Mouse (Mus musculus): ENCODE results near the gene Abca8a.

Gene Abca8a

DNA sequence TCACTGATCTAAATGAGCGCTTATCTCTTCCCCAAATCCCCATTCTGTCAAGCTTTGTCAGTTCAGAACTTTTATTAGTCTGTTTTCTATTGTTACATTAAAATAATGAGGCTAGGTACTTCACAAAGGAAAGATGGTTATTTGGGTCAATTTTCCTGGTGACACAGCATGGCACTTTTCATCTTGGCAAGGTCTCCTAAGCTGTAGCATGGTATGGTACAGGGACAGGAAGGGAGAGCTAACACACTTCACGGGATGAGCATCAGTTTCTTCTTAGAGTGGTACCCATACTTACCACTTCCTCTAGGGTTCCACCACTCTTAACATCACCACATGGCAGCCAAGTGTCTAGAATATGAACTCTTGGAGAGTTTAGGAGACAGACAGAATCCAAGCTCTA lies 113.9 kb downstream of the Abca8a start:
- DNase-seq, result no peak
